Mouse (Mus musculus) stomach, embryonic 16.5 days (tissue): Measurements from ENCODE around the gene Prnp. TPM values are rescaled to one million over a fixed set of nuclear protein-coding genes. Genes with fewer than 3 reads are reported as not detected.

Experiments
- ATAC-seq: fragments of 200-750 bp; cut with Nextera tagmentation; 2 replicates; pipeline ENCODE4 v1.8.0; 2017; ENCODE audit warnings: moderate number of reproducible peaks, moderate TSS enrichment; ENCODE audit not compliant: insufficient read depth, low FRiP score
- H3K27ac ChIP-seq: fragments of 300-500 bp; sonication (generic); 2 replicates; pipeline ENCODE4 v1.5.1; 2014; ENCODE audit warnings: low read length
- H3K27me3 ChIP-seq: fragments of 300-500 bp; sonication (generic); 2 replicates; pipeline ENCODE4 v1.6.1; 2014; ENCODE audit warnings: low read length, control low read depth, mixed read lengths; ENCODE audit not compliant: control insufficient read depth, insufficient read depth
- H3K36me3 ChIP-seq: fragments of 300-500 bp; sonication (generic); 2 replicates; pipeline ENCODE4 v1.6.1; 2014; ENCODE audit warnings: low read length; ENCODE audit not compliant: control insufficient read depth, insufficient read depth
- H3K4me1 ChIP-seq: fragments of 300-500 bp; sonication (generic); 2 replicates; pipeline ENCODE4 v1.6.1; 2014; ENCODE audit warnings: low read length, control low read depth, mixed read lengths; ENCODE audit not compliant: control insufficient read depth, insufficient read depth
- H3K4me2 ChIP-seq: fragments of 300-500 bp; sonication (generic); 2 replicates; pipeline ENCODE4 v1.6.1; 2014; ENCODE audit warnings: low read depth, low read length, mixed read lengths
- H3K4me3 ChIP-seq: fragments of 300-500 bp; sonication (generic); replicated peaks from 2 replicates; pipeline ENCODE4 v1.5.1; 2014; ENCODE audit warnings: mild to moderate bottlenecking, low read length
- H3K9ac ChIP-seq: fragments of 300-500 bp; sonication (generic); 2 replicates; pipeline ENCODE4 v1.6.1; 2014; ENCODE audit warnings: low read length
- H3K9me3 ChIP-seq: fragments of 300-500 bp; sonication (generic); replicated peaks from 2 replicates; pipeline ENCODE4 v1.6.1; 2016; ENCODE audit warnings: low read length, control low read depth; ENCODE audit not compliant: control insufficient read depth
- WGBS: fragments of 180-500 bp; shearing (Covaris S2); extraction: QIAGEN DNeasy Blood & Tissue Kit; methylation state at CpG from one replicate; pipeline ENCODE4 v1.1.7; 2014; 5-methylcytosine and 5-hydroxymethylcytosine counted together
- polyA plus RNA-seq: library from polyadenylated mRNA; unstranded; fragments of >200 nt; fragmentation: Nextera tagmentation; extraction: Ambion mirVana; gene quantifications from 2 replicates; pipeline ENCODE4 v1.2.1, GENCODE M21; 2015

Gene Prnp
- polyA plus RNA-seq, 1 experiment from 2014 or later = 73.5 TPM

GRCm38 (mm10) chr2:131949767-131950597 is 40.3 kb downstream of the Prnp start:
- Histone ChIP-seq H3K27ac (no peak overlapping the region), H3K27me3 (peaks cover 17% of the 10 kb centered on the region), H3K36me3 (no peaks in the 10 kb centered on the region), H3K4me1 (peaks cover 4% of the 10 kb centered on the region), H3K4me2 (no peak overlapping the region), H3K4me3 (no peak overlapping the region), H3K9ac (no peak overlapping the region), H3K9me3 (no peaks in the 10 kb centered on the region)
- WGBS = 40% methylated on average over 9 of the region's 9 CpGs
- no peak; the same call in 1 of the 2 replicates for ATAC-seq

- 13% methylated on average over 11 of the region's 11 CpGs for WGBS
- Histone ChIP-seq H3K36me3 (no peaks in the 10 kb centered on the region), H3K4me1 (peaks cover 4% of the 10 kb centered on the region), H3K9me3 (no peaks in the 10 kb centered on the region), H3K27me3 (peaks cover 17% of the 10 kb centered on the region), H3K4me2 (no peak within 1 kb of the TSS), H3K4me3 (0 out of 2 replicates have a peak within 1 kb of the TSS, but pooled peaks have one; percentile 3), H3K27ac (no peak within 1 kb of the TSS), H3K9ac (no peak within 1 kb of the TSS)
- ATAC-seq = peak; percentile 49; the same call in 1 of the 2 replicates
Observed at GRCm38 (mm10) chr2:131950598-131951095, 40.9 kb downstream of the Prnp start, which contains the start of gene Prnd. Prnd (plus strand) TSS chr2:131950861.

- Histone ChIP-seq H3K36me3 (no peaks in the 10 kb centered on the region), H3K4me3 (0 out of 2 replicates have a peak overlapping the region, but pooled peaks have one; percentile 26), H3K9me3 (no peaks in the 10 kb centered on the region), H3K4me1 (peaks cover 4% of the 10 kb centered on the region), H3K27me3 (peaks cover 17% of the 10 kb centered on the region), H3K4me2 (no peak overlapping the region), H3K9ac (no peak overlapping the region), H3K27ac (no peak overlapping the region)
- no peak for ATAC-seq
- WGBS = 41% methylated on average over 2 of the region's 2 CpGs
Observed at GRCm38 (mm10) chr2:131952456-131952855, 42.7 kb downstream of the Prnp start.

GRCm38 (mm10) chr2:131952961-131953538 is 43.3 kb downstream of the Prnp start:
- no peak; the same call in 1 of the 2 replicates for ATAC-seq
- peak overlapping the region; percentile 42 for H3K9ac ChIP-seq
- peaks cover 4% of the 10 kb centered on the region for H3K4me1 ChIP-seq
- H3K4me3 ChIP-seq = peak overlapping the region; percentile 26
- H3K36me3 ChIP-seq = no peaks in the 10 kb centered on the region
- peak overlapping the region; percentile 36; the same call in 1 of the 2 replicates for H3K4me2 ChIP-seq
- WGBS = 12% methylated on average over 29 of the region's 29 CpGs
- H3K27ac ChIP-seq = no peak overlapping the region
- H3K27me3 ChIP-seq = peaks cover 17% of the 10 kb centered on the region
- no peaks in the 10 kb centered on the region for H3K9me3 ChIP-seq

- peaks cover 17% of the 10 kb centered on the region for H3K27me3 ChIP-seq
- no peak for ATAC-seq
- H3K4me1 ChIP-seq = peaks cover 4% of the 10 kb centered on the region
- H3K4me2 ChIP-seq = peak overlapping the region; percentile 36; the same call in 1 of the 2 replicates
- H3K27ac ChIP-seq = no peak overlapping the region
- no peak overlapping the region for H3K9ac ChIP-seq
- H3K36me3 ChIP-seq = no peaks in the 10 kb centered on the region
- WGBS = 88% methylated on average over 4 of the region's 4 CpGs
- H3K9me3 ChIP-seq = no peaks in the 10 kb centered on the region
- H3K4me3 ChIP-seq = peak overlapping the region; percentile 26
Observed at GRCm38 (mm10) chr2:131953711-131954110, 44.0 kb downstream of the Prnp start.

DNA sequence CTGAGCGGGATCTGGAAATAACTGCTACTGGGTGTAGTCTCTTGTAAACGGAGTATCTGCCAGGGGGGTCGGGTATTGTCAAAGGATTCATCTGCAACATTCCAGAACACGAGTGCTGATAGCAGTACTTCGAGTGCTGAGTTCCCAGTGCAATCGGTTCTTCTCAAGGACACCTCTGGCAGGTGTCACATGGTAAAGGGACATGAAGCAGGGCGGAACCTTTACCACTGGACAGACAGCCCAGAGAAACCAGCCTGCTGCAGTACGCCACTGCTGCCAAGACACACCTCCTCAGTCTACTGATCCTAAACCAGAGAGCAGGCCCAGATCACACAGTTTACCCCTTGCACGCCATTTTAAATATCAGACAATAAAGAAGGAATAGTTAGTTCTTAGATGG is 45.1 kb downstream of the Prnp start:
- H3K4me3 ChIP-seq = peak overlapping the region; percentile 38
- H3K9me3 ChIP-seq = no peaks in the 10 kb centered on the region
- H3K27me3 ChIP-seq = peaks cover 17% of the 10 kb centered on the region
- peak overlapping the region; percentile 44; the same call in 1 of the 2 replicates for H3K9ac ChIP-seq
- whole genome bisulfite sequencing = 39% methylated on average over 9 of the region's 9 CpGs
- H3K27ac ChIP-seq = no peak overlapping the region
- peak overlapping the region; percentile 61 for H3K4me2 ChIP-seq
- no peaks in the 10 kb centered on the region for H3K36me3 ChIP-seq
- H3K4me1 ChIP-seq = peaks cover 4% of the 10 kb centered on the region
- no peak for ATAC-seq

- no peaks in the 10 kb centered on the region for H3K9me3 ChIP-seq
- WGBS = 4% methylated on average over 17 of the region's 17 CpGs
- H3K27ac ChIP-seq = no peak overlapping the region
- no peaks in the 10 kb centered on the region for H3K36me3 ChIP-seq
- peak overlapping the region; percentile 44; the same call in 1 of the 2 replicates for H3K9ac ChIP-seq
- no peak for ATAC-seq
- peaks cover 4% of the 10 kb centered on the region for H3K4me1 ChIP-seq
- peaks cover 15% of the 10 kb centered on the region for H3K27me3 ChIP-seq
- H3K4me2 ChIP-seq = peak overlapping the region; percentile 61
- H3K4me3 ChIP-seq = peak overlapping the region; percentile 38
Observed at GRCm38 (mm10) chr2:131955264-131955663, 45.5 kb downstream of the Prnp start.

- Histone ChIP-seq H3K4me3 (no peak overlapping the region), H3K9me3 (no peaks in the 10 kb centered on the region), H3K9ac (no peak overlapping the region), H3K27me3 (peaks cover 15% of the 10 kb centered on the region), H3K4me1 (peaks cover 4% of the 10 kb centered on the region), H3K4me2 (no peak overlapping the region), H3K36me3 (no peaks in the 10 kb centered on the region), H3K27ac (no peak overlapping the region)
- no peak for ATAC-seq
- WGBS = 80% methylated on average over 7 of the region's 7 CpGs
Observed at GRCm38 (mm10) chr2:131956336-131957256, 46.9 kb downstream of the Prnp start.
